Mouse (Mus musculus) forebrain, embryonic 15.5 days (tissue): Measurements from ENCODE around the gene Tdrd1. TPM values are rescaled to one million over a fixed set of nuclear protein-coding genes. Genes with fewer than 3 reads are reported as not detected.

ENCODE experiments used
- ATAC-seq: fragments of 200-750 bp; cut with Nextera tagmentation; replicated peaks from 2 replicates; pipeline ENCODE4 v1.8.0; 2017; ENCODE audit warnings: mild to moderate bottlenecking, moderate TSS enrichment, moderate library complexity
- H3K27ac ChIP-seq: fragments of 300-500 bp; sonication (generic); replicated peaks from 2 replicates; pipeline ENCODE4 v1.5.1; 2015; ENCODE audit warnings: mild to moderate bottlenecking, inconsistent platforms
- H3K27me3 ChIP-seq: fragments of 300-500 bp; sonication (generic); 2 replicates; pipeline ENCODE4 v1.6.1; 2015; ENCODE audit warnings: inconsistent platforms
- H3K36me3 ChIP-seq: fragments of 300-500 bp; sonication (generic); 2 replicates; pipeline ENCODE4 v1.6.1; 2015; ENCODE audit warnings: mild to moderate bottlenecking, inconsistent platforms
- H3K4me1 ChIP-seq: fragments of 300-500 bp; sonication (generic); 2 replicates; pipeline ENCODE4 v1.6.1; 2015; ENCODE audit warnings: inconsistent platforms
- H3K4me2 ChIP-seq: fragments of 300-500 bp; sonication (generic); replicated peaks from 2 replicates; pipeline ENCODE4 v1.6.1; 2015; ENCODE audit warnings: mild to moderate bottlenecking, inconsistent platforms
- H3K4me3 ChIP-seq: fragments of 300-500 bp; sonication (generic); 2 replicates; pipeline ENCODE4 v1.5.1; 2015; ENCODE audit warnings: mild to moderate bottlenecking, inconsistent platforms
- H3K9ac ChIP-seq: fragments of 300-500 bp; sonication (generic); replicated peaks from 2 replicates; pipeline ENCODE4 v1.6.1; 2015; ENCODE audit warnings: mild to moderate bottlenecking, inconsistent platforms
- H3K9me3 ChIP-seq: fragments of 300-500 bp; sonication (generic); 2 replicates; pipeline ENCODE4 v1.6.1; 2016; ENCODE audit warnings: inconsistent platforms
- WGBS: fragments of 180-500 bp; shearing (Covaris S2); methylation state at CpG from one replicate; pipeline ENCODE4 v1.1.7; 2015; ENCODE audit warnings: mixed read lengths; 5-methylcytosine and 5-hydroxymethylcytosine counted together
- polyA plus RNA-seq: library from polyadenylated mRNA; unstranded; fragments of >200 nt; fragmentation: Nextera tagmentation; extraction: Ambion mirVana; gene quantifications from 2 replicates; pipeline ENCODE4 v1.2.1, GENCODE M21; 2015

The Tdrd1 gene
- polyA plus RNA-seq, 1 experiment from 2014 or later: 0.73 TPM

GRCm38 (mm10) chr19:56893326-56893725 is 67.3 kb downstream of the Tdrd1 start:
- no peak overlapping the region for H3K27ac ChIP-seq
- H3K36me3 ChIP-seq: no peaks in the 10 kb centered on the region
- no peak overlapping the region for H3K4me3 ChIP-seq
- H3K4me1 ChIP-seq: no peaks in the 10 kb centered on the region
- H3K27me3 ChIP-seq: no peaks in the 10 kb centered on the region
- no peak overlapping the region for H3K4me2 ChIP-seq
- H3K9me3 ChIP-seq: no peaks in the 10 kb centered on the region
- ATAC-seq: no peak
- WGBS: 86% methylated on average over 5 of the region's 5 CpGs
- no peak overlapping the region for H3K9ac ChIP-seq

GRCm38 (mm10) chr19:56897654-56898053 is 71.6 kb downstream of the Tdrd1 start:
- WGBS: 92% methylated on average over 16 of the region's 16 CpGs
- no peaks in the 10 kb centered on the region for H3K9me3 ChIP-seq
- H3K36me3 ChIP-seq: no peaks in the 10 kb centered on the region
- H3K4me2 ChIP-seq: no peak overlapping the region
- H3K27ac ChIP-seq: no peak overlapping the region
- no peaks in the 10 kb centered on the region for H3K4me1 ChIP-seq
- no peak overlapping the region for H3K4me3 ChIP-seq
- ATAC-seq: no peak
- H3K9ac ChIP-seq: no peak overlapping the region
- H3K27me3 ChIP-seq: no peaks in the 10 kb centered on the region

GRCm38 (mm10) chr19:56904095-56904494 is 78.1 kb downstream of the Tdrd1 start:
- no peak overlapping the region for H3K4me2 ChIP-seq
- no peaks in the 10 kb centered on the region for H3K9me3 ChIP-seq
- H3K27ac ChIP-seq: no peak overlapping the region
- no peak overlapping the region for H3K4me3 ChIP-seq
- WGBS: 88% methylated on average over 3 of the region's 3 CpGs
- no peak overlapping the region for H3K9ac ChIP-seq
- no peak for ATAC-seq
- H3K27me3 ChIP-seq: no peaks in the 10 kb centered on the region
- no peaks in the 10 kb centered on the region for H3K36me3 ChIP-seq
- no peaks in the 10 kb centered on the region for H3K4me1 ChIP-seq

GRCm38 (mm10) chr19:56905395-56905794 is 79.4 kb downstream of the Tdrd1 start:
- no peak for ATAC-seq
- 87% methylated on average over 7 of the region's 7 CpGs for WGBS
- no peaks in the 10 kb centered on the region for H3K36me3 ChIP-seq
- no peak overlapping the region for H3K27ac ChIP-seq
- no peaks in the 10 kb centered on the region for H3K9me3 ChIP-seq
- H3K4me1 ChIP-seq: no peaks in the 10 kb centered on the region
- no peak overlapping the region for H3K4me3 ChIP-seq
- H3K9ac ChIP-seq: no peak overlapping the region
- H3K27me3 ChIP-seq: no peaks in the 10 kb centered on the region
- no peak overlapping the region for H3K4me2 ChIP-seq

- Histone ChIP-seq H3K4me1 (no peaks in the 10 kb centered on the region), H3K27me3 (no peaks in the 10 kb centered on the region), H3K36me3 (no peaks in the 10 kb centered on the region), H3K4me2 (no peak overlapping the region), H3K9ac (no peak overlapping the region), H3K9me3 (no peaks in the 10 kb centered on the region), H3K4me3 (no peak overlapping the region), H3K27ac (no peak overlapping the region)
- WGBS: 60% methylated on average over 3 of the region's 3 CpGs
- ATAC-seq: no peak
Observed at GRCm38 (mm10) chr19:56907850-56908249, 81.8 kb downstream of the Tdrd1 start.

GRCm38 (mm10) chr19:56908472-56909270 is 82.7 kb downstream of the Tdrd1 start:
- Histone ChIP-seq H3K4me2 (no peak overlapping the region), H3K9ac (no peak overlapping the region), H3K27ac (no peak overlapping the region), H3K27me3 (no peaks in the 10 kb centered on the region), H3K4me3 (no peak overlapping the region), H3K9me3 (no peaks in the 10 kb centered on the region), H3K36me3 (no peaks in the 10 kb centered on the region), H3K4me1 (no peaks in the 10 kb centered on the region)
- WGBS: 78% methylated on average over 17 of the region's 17 CpGs
- no peak for ATAC-seq

- no peak overlapping the region for H3K27ac ChIP-seq
- no peak for ATAC-seq
- WGBS: 64% methylated on average over 11 of the region's 11 CpGs
Observed at GRCm38 (mm10) chr19:56910561-56910960, 84.6 kb downstream of the Tdrd1 start.

GRCm38 (mm10) chr19:56913761-56914160 is 87.8 kb downstream of the Tdrd1 start:
- ATAC-seq: no peak
- H3K27ac ChIP-seq: no peak overlapping the region
- H3K4me2 ChIP-seq: no peak overlapping the region
- H3K9me3 ChIP-seq: no peaks in the 10 kb centered on the region
- no peaks in the 10 kb centered on the region for H3K36me3 ChIP-seq
- H3K4me3 ChIP-seq: no peak overlapping the region
- no peaks in the 10 kb centered on the region for H3K27me3 ChIP-seq
- H3K9ac ChIP-seq: no peak overlapping the region
- no peaks in the 10 kb centered on the region for H3K4me1 ChIP-seq
- 92% methylated on average over 4 of the region's 4 CpGs for WGBS

More at GRCm38 (mm10) chr19:56910561-56910960, 84.6 kb downstream of the Tdrd1 start:
- Histone ChIP-seq H3K36me3 (no peaks in the 10 kb centered on the region), H3K4me1 (no peaks in the 10 kb centered on the region), H3K9ac (no peak overlapping the region), H3K4me2 (no peak overlapping the region), H3K4me3 (no peak overlapping the region), H3K9me3 (no peaks in the 10 kb centered on the region), H3K27me3 (no peaks in the 10 kb centered on the region)

GRCm38 (mm10) chr19:56914658-56915057 is 88.6 kb downstream of the Tdrd1 start:
- no peak overlapping the region for H3K27ac ChIP-seq
- no peak for ATAC-seq
- H3K36me3 ChIP-seq: no peaks in the 10 kb centered on the region
- no peak overlapping the region for H3K4me2 ChIP-seq
- H3K27me3 ChIP-seq: no peaks in the 10 kb centered on the region
- no peaks in the 10 kb centered on the region for H3K4me1 ChIP-seq
- H3K9ac ChIP-seq: no peak overlapping the region
- no peaks in the 10 kb centered on the region for H3K9me3 ChIP-seq
- 92% methylated on average over 3 of the region's 3 CpGs for WGBS
- H3K4me3 ChIP-seq: no peak overlapping the region

- Histone ChIP-seq H3K4me2 (no peak overlapping the region), H3K27me3 (no peaks in the 10 kb centered on the region), H3K9ac (no peak overlapping the region), H3K27ac (no peak overlapping the region), H3K36me3 (no peaks in the 10 kb centered on the region), H3K9me3 (no peaks in the 10 kb centered on the region), H3K4me3 (no peak overlapping the region), H3K4me1 (no peaks in the 10 kb centered on the region)
- no peak for ATAC-seq
- WGBS: 53% methylated on average over 6 of the region's 6 CpGs
Observed at GRCm38 (mm10) chr19:56915084-56915483, 89.1 kb downstream of the Tdrd1 start.

Other genes with a start within 250 kb of the Tdrd1 start
- gene Adrb1, start 104.0 kb upstream of the Tdrd1 start, polyA plus RNA-seq: 1.6 TPM in 2 replicates
- gene Ccdc186, start 4.0 kb upstream of the Tdrd1 start, polyA plus RNA-seq: 26.4 and 27.6 TPM in 2 replicates
- 0.28 and 0.32 TPM in 2 replicates for gene Vwa2, start 48.0 kb downstream of the Tdrd1 start, polyA plus RNA-seq
- 5.9 and 6.8 TPM in 2 replicates for gene Afap1l2, start 182.0 kb downstream of the Tdrd1 start, polyA plus RNA-seq